Mouse (Mus musculus): Measurements from ENCODE around the gene Serpina3c.

Gene Serpina3c

GRCm38 (mm10) chr12:104153656-104154055 lies at the start of gene Serpina3c:
Serpina3c (minus strand) TSS chr12:104153870.
- DNase-seq (ENCODE audit: low spot score in 2 of 2): no peak

GRCm38 (mm10) chr12:104190852-104191251 lies 37.2 kb upstream of the Serpina3c start:
- no peak for DNase-seq (ENCODE audit: low spot score in 2 of 2)

GRCm38 (mm10) chr12:104189246-104189645 lies 35.6 kb upstream of the Serpina3c start:
- DNase-seq (ENCODE audit: low spot score in 2 of 2): no peak

- DNase-seq (ENCODE audit: low spot score in 2 of 2): no peak
These were observed 32.4 kb upstream of the Serpina3c start for GRCm38 (mm10) chr12:104186041-104186581.

- no peak for DNase-seq (ENCODE audit: low spot score in 2 of 2)
These were observed 31.4 kb upstream of the Serpina3c start for GRCm38 (mm10) chr12:104185046-104185445.

- DNase-seq (ENCODE audit: low spot score in 2 of 2): no peak
These were observed 25.3 kb upstream of the Serpina3c start for GRCm38 (mm10) chr12:104178987-104179386.

- DNase-seq (ENCODE audit: low spot score in 2 of 2): no peak
These were observed 24.9 kb upstream of the Serpina3c start for GRCm38 (mm10) chr12:104178577-104178976.

- DNase-seq (ENCODE audit: low spot score in 2 of 2): no peak
These were observed 22.0 kb upstream of the Serpina3c start for GRCm38 (mm10) chr12:104175636-104176035.

GRCm38 (mm10) chr12:104174747-104175146 lies 21.1 kb upstream of the Serpina3c start:
- DNase-seq (ENCODE audit: low spot score in 2 of 2): no peak

- DNase-seq (ENCODE audit: low spot score in 2 of 2): no peak
These were observed 527 bp downstream of the Serpina3c start for GRCm38 (mm10) chr12:104153041-104153645.

GRCm38 (mm10) chr12:104151989-104152388 lies 1.7 kb downstream of the Serpina3c start:
- no peak for DNase-seq (ENCODE audit: low spot score in 2 of 2)

GRCm38 (mm10) chr12:104145571-104145970 lies 8.1 kb downstream of the Serpina3c start:
- DNase-seq (ENCODE audit: low spot score in 2 of 2): no peak

- DNase-seq (ENCODE audit: low spot score in 2 of 2): no peak
These were observed 10.4 kb downstream of the Serpina3c start for GRCm38 (mm10) chr12:104143286-104143685.

- no peak for DNase-seq (ENCODE audit: low spot score in 2 of 2)
These were observed 11.2 kb downstream of the Serpina3c start for GRCm38 (mm10) chr12:104142427-104142826.

GRCm38 (mm10) chr12:104141506-104141905 lies 12.2 kb downstream of the Serpina3c start:
- DNase-seq (ENCODE audit: low spot score in 2 of 2): no peak

GRCm38 (mm10) chr12:104140543-104141103 lies 13.0 kb downstream of the Serpina3c start:
- no peak for DNase-seq (ENCODE audit: low spot score in 2 of 2)

GRCm38 (mm10) chr12:104138216-104138615 lies 15.5 kb downstream of the Serpina3c start:
- no peak for DNase-seq (ENCODE audit: low spot score in 2 of 2)

- no peak for DNase-seq (ENCODE audit: low spot score in 2 of 2)
These were observed 22.6 kb downstream of the Serpina3c start for GRCm38 (mm10) chr12:104131041-104131440.

GRCm38 (mm10) chr12:104127696-104128095 lies 26.0 kb downstream of the Serpina3c start, which contains the start of gene Serpina3b:
Serpina3b (plus strand) TSS chr12:104127996.
- no peak for DNase-seq (ENCODE audit: low spot score in 2 of 2)

- DNase-seq (ENCODE audit: low spot score in 2 of 2): no peak
These were observed 28.6 kb downstream of the Serpina3c start for GRCm38 (mm10) chr12:104125021-104125560.

- no peak for DNase-seq (ENCODE audit: low spot score in 2 of 2)
These were observed 29.7 kb downstream of the Serpina3c start for GRCm38 (mm10) chr12:104123996-104124395.

- no peak for DNase-seq (ENCODE audit: low spot score in 2 of 2)
These were observed 30.6 kb downstream of the Serpina3c start for GRCm38 (mm10) chr12:104123097-104123496.
